Mouse (Mus musculus) myocyte (in vitro differentiated cells): ENCODE measurements around the gene Mul1. TPM values are rescaled to one million over a fixed set of nuclear protein-coding genes. Genes with fewer than 3 reads are reported as not detected.

Experiments
- H3K27me3 ChIP-seq: one replicate; pipeline ENCODE4 v1.6.1; 2011; ENCODE audit not compliant: control insufficient read depth, insufficient read depth, insufficient read length
- H3K36me3 ChIP-seq: one replicate; pipeline ENCODE4 v1.6.1; 2011; ENCODE audit not compliant: control insufficient read depth, insufficient read depth
- H3K4me2 ChIP-seq: one replicate; pipeline ENCODE4 v1.6.1; 2011; ENCODE audit warnings: low read depth, control low read depth
- H3K4me3 ChIP-seq: one replicate; pipeline ENCODE4 v1.5.1; 2011; ENCODE audit warnings: mild to moderate bottlenecking, control low read depth, moderate library complexity
- H3K79me2 ChIP-seq: one replicate; pipeline ENCODE4 v1.6.1; 2011; ENCODE audit not compliant: control insufficient read depth, insufficient read depth
- H3ac ChIP-seq: one replicate; pipeline ENCODE4 v1.6.1; 2011; ENCODE audit not compliant: control insufficient read depth, insufficient read length
- CEBPB ChIP-seq: IDR thresholded peaks from 2 replicates; pipeline ENCODE4 v1.6.1; 2011; ENCODE audit warnings: mild to moderate bottlenecking, moderate library complexity; ENCODE audit not compliant: poor library complexity, insufficient read depth, severe bottlenecking
- E2F4 ChIP-seq: IDR thresholded peaks from one replicate; pipeline ENCODE4 v1.6.1; 2011; ENCODE audit warnings: mild to moderate bottlenecking, control low read depth, moderate library complexity; ENCODE audit not compliant: insufficient read depth
- MAX ChIP-seq: IDR thresholded peaks from one replicate; pipeline ENCODE4 v1.6.1; 2011; ENCODE audit warnings: low read depth, mild to moderate bottlenecking, control low read depth
- MYOD1 ChIP-seq, 3 experiments: IDR thresholded peaks; one replicate each; pipeline ENCODE4 v1.6.1; 2011; ENCODE audit warnings: control low read depth in 2 of 3, low read depth in 2 of 3, mild to moderate bottlenecking in 2 of 3, moderate library complexity in 1 of 3; ENCODE audit not compliant: insufficient read length in 2 of 3, control insufficient read depth in 1 of 3
- MYOG ChIP-seq, 3 experiments: IDR thresholded peaks; one replicate each; pipeline ENCODE4 v1.6.1; 2011; ENCODE audit warnings: control low read depth in 2 of 3, low read depth in 2 of 3, mild to moderate bottlenecking in 2 of 3; ENCODE audit not compliant: insufficient read length in 2 of 3, control insufficient read depth in 1 of 3, insufficient read depth in 1 of 3
- POLR2A ChIP-seq: IDR thresholded peaks from one replicate; pipeline ENCODE4 v1.6.1; 2011; ENCODE audit warnings: low read depth, mild to moderate bottlenecking, control low read depth, moderate library complexity; ENCODE audit not compliant: insufficient read length
- POLR2AphosphoS2 ChIP-seq: IDR thresholded peaks from one replicate; pipeline ENCODE4 v1.6.1; 2011; ENCODE audit warnings: low read depth, control low read depth; ENCODE audit not compliant: insufficient read length
- REST ChIP-seq: IDR thresholded peaks from one replicate; pipeline ENCODE4 v1.6.1; 2011; ENCODE audit warnings: mild to moderate bottlenecking, control low read depth, moderate library complexity; ENCODE audit not compliant: insufficient read depth, insufficient read length
- SRF ChIP-seq: IDR thresholded peaks from one replicate; pipeline ENCODE4 v1.6.1; 2011; ENCODE audit warnings: low read depth; ENCODE audit not compliant: control insufficient read depth, insufficient read length
- TCF12 ChIP-seq: IDR thresholded peaks from one replicate; pipeline ENCODE4 v1.6.1; 2011; ENCODE audit warnings: mild to moderate bottlenecking, control low read depth; ENCODE audit not compliant: poor library complexity, insufficient read depth, severe bottlenecking
- TCF3 ChIP-seq: IDR thresholded peaks from one replicate; pipeline ENCODE4 v1.6.1; 2011; ENCODE audit warnings: low read depth, control low read depth; ENCODE audit not compliant: insufficient read length
- USF1 ChIP-seq: IDR thresholded peaks from one replicate; pipeline ENCODE4 v1.6.1; 2011; ENCODE audit warnings: low read depth, mild to moderate bottlenecking, control low read depth, moderate library complexity
- polyA plus RNA-seq: library from polyadenylated mRNA; unstranded; fragments of >200 nt; fragmentation: generic; extraction: Trizol; gene quantifications from one replicate; pipeline ENCODE4 v1.2.1, GENCODE M21; 2012; ENCODE audit warnings: missing spikeins

Gene Mul1
- polyA plus RNA-seq, 1 experiment, result 36.2 TPM

DNA sequence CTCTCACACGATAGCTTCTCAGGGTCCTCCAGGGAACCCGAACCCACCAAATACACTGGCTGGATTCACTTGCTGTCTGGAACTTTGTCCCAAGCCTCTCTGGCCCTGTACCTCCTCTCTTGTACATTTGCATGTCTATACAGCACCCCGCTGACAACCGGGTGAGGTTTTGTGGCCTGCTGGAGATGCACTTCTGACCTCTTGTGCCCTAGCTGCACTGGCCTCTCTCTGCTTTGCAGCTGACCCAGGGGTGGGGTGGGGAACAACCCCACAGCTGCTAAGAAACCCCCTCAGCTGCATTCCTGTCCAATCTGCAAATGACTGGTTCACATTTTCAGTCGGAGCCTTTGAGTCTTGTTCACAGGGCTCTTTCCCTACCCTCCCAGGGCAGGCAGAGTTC lies 10.5 kb downstream of the Mul1 start:
- Histone ChIP-seq H3K27me3 (no peaks in the 10 kb centered on the region), H3K4me3 (no peak overlapping the region), H3K36me3 (no peaks in the 10 kb centered on the region), H3K4me2 (no peak overlapping the region), H3K79me2 (no peaks in the 10 kb centered on the region), H3ac (no peak overlapping the region)
- TF ChIP-seq POLR2AphosphoS2 (no peak), POLR2A (no peak), REST (no peak), USF1 (no peak), TCF12 (no peak), MYOD1 (IDR thresholded peaks at IDR 0.05; ENCODE audit: control insufficient read depth in 1 of 3, insufficient read length in 2 of 3, low read depth in 2 of 3) (no peak)

DNA sequence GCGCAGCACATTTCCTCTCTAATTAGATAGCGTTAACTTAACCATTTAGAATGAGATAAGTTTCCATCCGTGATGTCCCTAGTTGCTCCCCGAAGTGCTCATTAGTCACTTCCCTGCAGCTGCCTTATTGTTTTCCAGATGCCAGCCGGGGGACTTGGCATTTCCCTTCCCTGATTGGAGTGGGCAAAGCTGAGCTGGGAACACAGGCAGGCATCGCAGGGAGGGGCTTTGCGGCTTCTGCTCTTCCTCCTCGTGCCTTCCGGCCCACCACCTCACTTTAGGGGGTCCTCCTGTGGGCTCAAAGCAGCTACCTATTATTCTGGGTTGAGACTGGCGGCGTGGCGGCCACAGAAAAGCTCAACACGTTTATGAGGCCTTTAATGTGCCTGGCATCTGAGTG lies 12.5 kb downstream of the Mul1 start:
- no peak overlapping the region for H3ac ChIP-seq
- peak overlapping the region; percentile 9 for H3K4me2 ChIP-seq
- H3K79me2 ChIP-seq, result no peaks in the 10 kb centered on the region
- no peaks in the 10 kb centered on the region for H3K36me3 ChIP-seq
- no peak overlapping the region for H3K4me3 ChIP-seq
- TF ChIP-seq MAX, result no peak
- H3K27me3 ChIP-seq, result no peaks in the 10 kb centered on the region

DNA sequence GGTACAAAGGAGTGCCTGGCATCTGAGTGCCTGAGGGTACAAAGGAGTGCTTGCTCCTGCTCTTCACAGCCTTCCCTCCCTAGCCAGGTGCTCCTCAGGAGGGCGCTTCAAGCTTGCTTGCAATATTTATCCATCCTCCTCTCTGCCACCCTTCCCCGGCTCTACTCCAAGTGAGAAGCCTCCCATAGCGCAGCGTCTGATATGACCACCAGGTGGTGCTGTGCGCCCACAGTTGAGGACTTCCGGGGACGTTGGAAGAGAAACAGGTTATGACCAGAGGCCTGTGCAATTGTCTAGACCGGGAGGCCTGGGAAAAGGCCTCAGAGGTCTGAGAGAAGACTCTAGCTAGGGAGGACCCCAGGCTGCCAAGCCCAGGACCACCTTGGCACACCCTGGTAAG lies 12.9 kb downstream of the Mul1 start:
- TF ChIP-seq USF1 (no peak), SRF (no peak), POLR2AphosphoS2 (no peak), POLR2A (no peak), REST (no peak), TCF3 (no peak), E2F4 (no peak)
- no peaks in the 10 kb centered on the region for H3K27me3 ChIP-seq
- H3ac ChIP-seq, result no peak overlapping the region
- peak overlapping the region; percentile 9 for H3K4me2 ChIP-seq
- H3K4me3 ChIP-seq, result no peak overlapping the region
- H3K79me2 ChIP-seq, result no peaks in the 10 kb centered on the region
- H3K36me3 ChIP-seq, result no peaks in the 10 kb centered on the region

DNA sequence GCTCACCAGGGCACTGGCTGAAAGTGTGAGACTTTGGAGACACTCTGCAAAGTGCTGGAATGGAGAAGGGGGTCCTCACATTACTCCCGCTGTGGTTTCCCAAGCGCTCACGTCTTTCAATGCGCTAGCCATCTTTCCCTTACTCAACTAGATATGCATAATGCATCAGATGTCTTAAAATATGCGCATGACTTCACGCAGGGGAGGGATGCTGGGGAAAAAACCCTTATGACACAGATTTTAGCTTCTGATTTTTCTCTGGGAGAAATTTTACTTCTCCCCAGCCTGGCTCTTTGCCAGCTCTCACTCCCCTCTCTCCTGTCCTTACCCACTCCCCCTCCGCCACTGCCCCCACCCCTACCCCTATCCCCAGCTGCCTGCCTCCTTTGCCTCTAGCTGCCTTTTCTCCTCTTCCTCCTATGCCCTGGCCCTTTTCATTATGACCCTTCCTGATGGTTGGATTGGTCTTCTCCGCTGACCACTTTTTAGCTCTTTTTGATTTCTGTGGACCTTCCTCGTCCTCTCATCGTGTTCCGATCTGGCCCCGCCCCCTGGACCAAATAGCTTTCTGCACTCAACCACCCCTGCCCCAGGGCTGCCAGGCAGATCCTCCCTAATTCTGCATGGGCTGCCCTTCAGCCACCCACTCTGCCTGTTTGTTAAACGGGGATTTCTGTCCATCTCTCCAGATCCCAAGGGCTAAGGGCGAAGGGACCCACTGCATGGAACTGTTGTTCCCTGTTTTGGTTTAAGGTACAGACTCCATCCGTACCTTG lies 13.5 kb downstream of the Mul1 start:
- H3K4me3 ChIP-seq, result no peak overlapping the region
- no peak for TF ChIP-seq MAX
- TF ChIP-seq E2F4, result no peak
- TF ChIP-seq USF1, result no peak
- TF ChIP-seq POLR2A, result no peak
- no peak for TF ChIP-seq POLR2AphosphoS2
- no peak for TF ChIP-seq SRF
- TF ChIP-seq REST, result no peak
- no peak for TF ChIP-seq CEBPB
- TF ChIP-seq TCF3, result no peak
- TF ChIP-seq TCF12, result no peak
- TF ChIP-seq MYOD1 (IDR thresholded peaks at IDR 0.05; ENCODE audit: control insufficient read depth in 1 of 3, insufficient read length in 2 of 3, low read depth in 2 of 3), result no peak
- no peak for TF ChIP-seq MYOG (IDR thresholded peaks at IDR 0.05; ENCODE audit: control insufficient read depth in 1 of 3, insufficient read depth in 1 of 3, insufficient read length in 2 of 3, low read depth in 2 of 3)
- H3K27me3 ChIP-seq, result no peaks in the 10 kb centered on the region
- H3K4me2 ChIP-seq, result no peak overlapping the region
- H3K79me2 ChIP-seq, result no peaks in the 10 kb centered on the region
- no peak overlapping the region for H3ac ChIP-seq
- H3K36me3 ChIP-seq, result no peaks in the 10 kb centered on the region

DNA sequence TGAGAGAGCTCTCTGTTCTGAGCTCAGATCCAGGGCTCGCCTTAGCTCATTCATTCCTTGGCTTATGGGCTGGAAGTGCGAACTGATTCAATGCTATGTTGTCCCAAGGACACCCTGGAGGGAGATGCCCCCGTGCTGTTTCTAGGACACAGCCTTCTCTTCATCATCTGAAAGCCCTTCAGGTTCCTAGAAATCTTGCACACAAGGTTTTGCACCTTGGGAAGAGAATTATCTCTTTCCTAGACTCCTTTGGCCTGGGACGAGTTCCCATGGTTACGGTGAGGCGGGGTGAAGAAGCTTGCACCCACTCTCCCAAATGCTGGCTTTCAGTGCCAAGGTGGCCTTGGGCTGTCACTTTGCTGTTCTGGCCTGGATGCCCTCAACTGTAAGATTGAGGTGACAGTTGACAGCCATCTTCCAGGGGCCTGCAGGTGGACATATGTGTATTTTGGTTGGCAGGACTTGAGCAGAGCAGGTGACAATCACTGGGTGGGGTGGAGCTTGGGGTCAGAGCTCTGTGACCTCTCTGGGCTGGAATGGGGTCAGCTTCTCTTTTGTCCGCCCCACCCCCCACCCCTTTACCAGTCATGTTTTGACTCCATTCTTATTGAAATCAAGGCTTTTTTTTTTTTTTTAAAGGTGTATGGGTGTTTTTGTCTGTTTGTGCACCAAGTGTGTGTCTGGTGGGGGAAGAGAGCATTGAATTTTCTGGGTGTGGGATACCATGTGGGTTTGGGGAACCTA lies 14.6 kb downstream of the Mul1 start:
- no peak overlapping the region for H3K4me2 ChIP-seq

More for the DNA sequence above, 14.6 kb downstream of the Mul1 start:
- Histone ChIP-seq H3K27me3 (no peaks in the 10 kb centered on the region), H3ac (no peak overlapping the region), H3K36me3 (no peaks in the 10 kb centered on the region), H3K4me3 (no peak overlapping the region), H3K79me2 (no peaks in the 10 kb centered on the region)
- TF ChIP-seq TCF12, result no peak
- no peak for TF ChIP-seq MAX
- TF ChIP-seq SRF, result no peak
- no peak for TF ChIP-seq REST
- no peak for TF ChIP-seq TCF3
- TF ChIP-seq CEBPB, result no peak
- TF ChIP-seq E2F4, result no peak
- no peak for TF ChIP-seq POLR2A
- no peak for TF ChIP-seq USF1
- TF ChIP-seq POLR2AphosphoS2, result no peak
- no peak for TF ChIP-seq MYOG (IDR thresholded peaks at IDR 0.05; ENCODE audit: control insufficient read depth in 1 of 3, insufficient read depth in 1 of 3, insufficient read length in 2 of 3, low read depth in 2 of 3)
